Mouse (Mus musculus) macrophage (primary cell): Measurements from ENCODE around the gene Psmc6. TPM values are rescaled to one million over a fixed set of nuclear protein-coding genes. Genes with fewer than 3 reads are reported as not detected.
A peak's percentile ranks its signal among the peaks of the same experiment; 100 is the strongest.

Experiments used
- H3K27ac ChIP-seq: fragments of 350-480 bp; formaldehyde crosslinking; 2 replicates; pipeline ENCODE4 v1.9.0; 2021
- H3K36me3 ChIP-seq: fragments of 350-480 bp; formaldehyde crosslinking; 2 replicates; pipeline ENCODE4 v1.9.0; 2021; ENCODE audit errors: inconsistent target
- H3K4me3 ChIP-seq: fragments of 350-480 bp; formaldehyde crosslinking; 2 replicates; pipeline ENCODE4 v1.9.0; 2021; ENCODE audit errors: inconsistent target
- H3K79me2 ChIP-seq: fragments of 350-480 bp; formaldehyde crosslinking; 2 replicates; pipeline ENCODE4 v1.9.0; 2021; ENCODE audit errors: inconsistent target
- WGBS: methylation state at CpG from one replicate; pipeline ENCODE4 v1.1.7; 2026; ENCODE audit warnings: inconsistent platforms; ENCODE audit not compliant: missing documents; 5-methylcytosine and 5-hydroxymethylcytosine counted together
- polyA plus RNA-seq: library from polyadenylated mRNA; stranded (reverse); fragments of 250-400 nt; gene quantifications from 3 replicates; pipeline ENCODE4 v1.2.4, GENCODE M21; 2018; ENCODE audit warnings: inconsistent platforms

Psmc6 gene
- polyA plus RNA-seq, 1 experiment from 2014 or later = 188 TPM

DNA sequence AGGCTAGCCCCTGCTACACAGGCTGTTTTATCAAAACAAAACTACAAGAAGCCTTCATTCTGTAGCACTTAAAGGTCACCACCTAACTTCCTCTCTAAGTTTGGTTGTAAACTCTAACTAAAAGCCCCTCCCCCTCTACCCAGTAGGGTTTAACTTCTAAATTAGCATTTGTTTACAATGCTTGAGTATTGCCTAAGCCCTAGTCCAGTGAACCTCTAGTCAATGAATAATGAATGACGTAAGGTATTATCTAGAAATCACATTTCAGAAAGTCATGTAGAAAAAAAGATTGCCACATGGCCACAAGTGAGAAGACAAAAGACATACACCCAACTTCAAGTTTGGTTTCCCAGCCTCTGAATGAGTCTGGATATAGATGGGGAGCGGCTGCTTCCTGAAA is 57.9 kb downstream of the Psmc6 start:
- Histone ChIP-seq H3K27ac (no peak overlapping the region), H3K79me2 (no peaks in the 10 kb centered on the region), H3K4me3 (peak overlapping the region; percentile 66), H3K36me3 (no peaks in the 10 kb centered on the region)
- WGBS = 20% methylated on average over 2 of the region's 2 CpGs

DNA sequence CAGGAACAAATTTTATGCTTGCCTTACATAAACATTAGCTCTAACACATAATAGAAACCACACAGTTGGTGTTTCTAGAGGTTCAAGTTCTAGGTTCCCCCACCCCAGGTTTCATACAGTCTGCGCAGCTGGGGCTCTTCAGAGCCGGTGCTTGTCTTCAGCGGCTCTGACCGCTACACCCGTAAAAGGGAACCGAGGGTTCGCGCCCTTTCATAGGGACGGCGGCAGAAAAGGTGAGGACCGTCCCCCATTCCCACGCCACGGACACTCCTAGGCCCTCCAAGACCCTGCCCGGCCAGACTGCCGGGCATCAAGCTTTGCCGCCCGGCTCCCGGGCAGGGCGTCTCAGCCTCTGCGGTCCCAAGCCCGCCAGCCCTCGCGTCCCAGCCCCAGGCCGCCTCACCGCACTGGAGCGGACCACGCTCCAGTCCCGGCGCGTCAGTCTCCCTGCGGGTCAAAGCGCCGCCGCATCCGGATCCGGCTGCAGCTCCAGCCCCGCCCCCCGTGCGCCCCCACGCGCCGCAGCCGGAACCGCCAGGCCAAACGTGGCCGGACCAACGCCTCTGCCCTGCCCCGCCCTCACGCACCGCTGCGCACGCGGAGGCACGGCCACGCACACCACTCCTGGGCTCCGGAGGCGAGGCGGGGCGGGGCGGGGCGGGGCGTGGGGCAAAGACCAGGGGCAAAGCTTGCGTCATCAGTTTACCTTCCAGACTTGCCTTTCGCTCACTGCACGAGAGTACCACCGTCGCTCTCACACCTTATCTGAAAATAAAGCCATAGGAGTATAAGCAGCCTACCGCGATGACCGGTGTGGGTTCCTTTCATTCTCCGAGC is 59.0 kb downstream of the Psmc6 start:
- H3K36me3 ChIP-seq = no peaks in the 10 kb centered on the region
- no peak overlapping the region for H3K27ac ChIP-seq
- H3K4me3 ChIP-seq = peak overlapping the region; percentile 66
- whole genome bisulfite sequencing = under 1% methylated on average over 60 of the region's 71 CpGs
- H3K79me2 ChIP-seq = no peaks in the 10 kb centered on the region

DNA sequence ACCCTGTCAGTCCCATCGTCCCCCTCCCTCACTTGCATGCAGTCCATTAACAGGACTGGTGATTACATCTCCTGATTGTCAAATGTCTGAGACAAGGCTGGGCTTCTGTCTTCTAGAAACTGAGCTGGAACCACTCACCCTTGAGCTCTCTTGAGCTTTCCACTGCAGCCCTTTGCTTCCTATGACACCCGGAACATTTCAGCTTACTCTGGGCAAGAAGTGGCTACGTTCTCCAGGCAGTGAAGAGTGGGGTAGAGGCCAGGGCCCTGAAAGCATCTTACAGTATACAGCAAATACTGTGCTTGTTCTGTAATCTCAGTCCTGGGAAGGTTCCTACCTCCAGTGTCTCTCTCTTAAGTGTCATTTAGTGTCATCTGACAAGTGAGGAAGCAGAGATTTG is 59.6 kb downstream of the Psmc6 start:
- Histone ChIP-seq H3K79me2 (no peaks in the 10 kb centered on the region), H3K4me3 (peak overlapping the region; percentile 47), H3K36me3 (no peaks in the 10 kb centered on the region), H3K27ac (no peak overlapping the region)
- 8% methylated on average over 3 of the region's 3 CpGs for WGBS

Other genes with a start within 250 kb of the Psmc6 start
- gene Gpr137c, start 110.1 kb upstream of the Psmc6 start, polyA plus RNA-seq = 0.12 to 0.50 TPM (median 0.42 TPM) in 3 replicates
- gene Txndc16, start 109.5 kb upstream of the Psmc6 start, polyA plus RNA-seq = 17.1 to 40.4 TPM (median 36.7 TPM) in 3 replicates
- gene Ero1l, start 11.0 kb upstream of the Psmc6 start, polyA plus RNA-seq = 14.7 to 22.5 TPM (median 19.4 TPM) in 3 replicates
- 13.7 to 22.3 TPM (median 15.2 TPM) in 3 replicates for gene Styx, start 21.3 kb downstream of the Psmc6 start, polyA plus RNA-seq
- 7.2 to 16.6 TPM (median 15.9 TPM) in 3 replicates for gene Gnpnat1, start 75.1 kb downstream of the Psmc6 start, polyA plus RNA-seq
- gene Fermt2, start 200.3 kb downstream of the Psmc6 start, polyA plus RNA-seq = 0.09 TPM in 1 of 3 replicates, not detected in the others